Mouse (Mus musculus) embryonic facial prominence, embryonic 15.5 days (tissue): ENCODE measurements at regions not wholly inside any gene's neighbourhood (a gene's known extent, or its start where the extent isn't known, plus 50 kb on each side); places are given as distances from the start of the nearest gene placed in this dataset.

Source experiments
- ATAC-seq: fragments of 200-750 bp; cut with Nextera tagmentation; 2 replicates; pipeline ENCODE4 v1.8.0; 2017; ENCODE audit warnings: low read depth, moderate TSS enrichment; ENCODE audit not compliant: insufficient number of reproducible peaks, low FRiP score, low TSS enrichment
- H3K27ac ChIP-seq: fragments of 300-500 bp; sonication (generic); replicated peaks from 2 replicates; pipeline ENCODE4 v1.5.1; 2015; ENCODE audit warnings: mild to moderate bottlenecking, inconsistent platforms
- H3K27me3 ChIP-seq: fragments of 300-500 bp; sonication (generic); 2 replicates; pipeline ENCODE4 v1.6.1; 2015; ENCODE audit warnings: inconsistent platforms
- H3K36me3 ChIP-seq: fragments of 300-500 bp; sonication (generic); 2 replicates; pipeline ENCODE4 v1.6.1; 2015; ENCODE audit warnings: mild to moderate bottlenecking, inconsistent platforms
- H3K4me1 ChIP-seq: fragments of 300-500 bp; sonication (generic); 2 replicates; pipeline ENCODE4 v1.6.1; 2015; ENCODE audit warnings: inconsistent platforms
- H3K4me2 ChIP-seq: fragments of 300-500 bp; sonication (generic); replicated peaks from 2 replicates; pipeline ENCODE4 v1.6.1; 2015; ENCODE audit warnings: mild to moderate bottlenecking, inconsistent platforms
- H3K4me3 ChIP-seq: fragments of 300-500 bp; sonication (generic); replicated peaks from 2 replicates; pipeline ENCODE4 v1.5.1; 2015; ENCODE audit warnings: mild to moderate bottlenecking, inconsistent platforms
- H3K9ac ChIP-seq: fragments of 300-500 bp; sonication (generic); 2 replicates; pipeline ENCODE4 v1.6.1; 2015; ENCODE audit warnings: inconsistent platforms
- H3K9me3 ChIP-seq: fragments of 300-500 bp; sonication (generic); replicated peaks from 2 replicates; pipeline ENCODE4 v1.6.1; 2016; ENCODE audit warnings: inconsistent platforms
- WGBS: fragments of 180-500 bp; shearing (Covaris S2); methylation state at CpG from one replicate; pipeline ENCODE4 v1.1.7; 2015; 5-methylcytosine and 5-hydroxymethylcytosine counted together

GRCm38 (mm10) chr9:52271345-52272116 lies 103.2 kb upstream of the Zc3h12c start:
- Histone ChIP-seq H3K27me3 (no peaks in the 10 kb centered on the region), H3K9ac (no peak overlapping the region), H3K9me3 (no peaks in the 10 kb centered on the region), H3K4me3 (no peak overlapping the region), H3K4me2 (no peak overlapping the region), H3K27ac (no peak overlapping the region), H3K36me3 (no peaks in the 10 kb centered on the region), H3K4me1 (no peaks in the 10 kb centered on the region)
- WGBS = 83% methylated on average over 7 of the region's 7 CpGs
- ATAC-seq = no peak

- Histone ChIP-seq H3K9ac (no peak overlapping the region), H3K27me3 (no peaks in the 10 kb centered on the region), H3K4me1 (no peaks in the 10 kb centered on the region), H3K36me3 (no peaks in the 10 kb centered on the region), H3K4me2 (no peak overlapping the region), H3K27ac (no peak overlapping the region), H3K9me3 (no peaks in the 10 kb centered on the region), H3K4me3 (no peak overlapping the region)
- ATAC-seq = no peak
- WGBS = 87% methylated on average over 2 of the region's 2 CpGs
Observed at GRCm38 (mm10) chr9:52261538-52261937, 93.2 kb upstream of the Zc3h12c start.

DNA sequence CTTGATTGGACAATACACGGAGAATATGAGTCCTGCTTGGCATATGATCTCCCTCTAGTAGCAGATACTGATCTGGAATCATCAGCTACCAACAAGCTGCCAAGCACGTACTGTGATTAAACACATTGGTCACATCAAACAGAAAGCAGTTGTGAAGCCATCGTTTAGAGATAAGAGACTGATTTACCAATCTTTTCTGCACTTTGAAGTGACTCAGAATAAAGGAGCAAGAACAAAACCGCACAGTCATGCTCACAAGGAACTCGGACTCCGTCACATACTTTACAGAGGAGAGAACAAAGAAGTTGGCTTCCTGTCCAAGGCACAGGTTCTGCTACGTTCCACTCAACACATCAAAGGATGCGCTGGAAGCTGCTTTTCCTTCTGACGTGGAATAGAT lies 91.1 kb upstream of the Zc3h12c start:
- ATAC-seq = no peak
- H3K36me3 ChIP-seq = no peaks in the 10 kb centered on the region
- H3K9ac ChIP-seq = no peak overlapping the region
- no peaks in the 10 kb centered on the region for H3K9me3 ChIP-seq
- no peak overlapping the region for H3K4me3 ChIP-seq
- H3K4me2 ChIP-seq = no peak overlapping the region
- 44% methylated on average over 9 of the region's 9 CpGs for WGBS
- H3K27ac ChIP-seq = no peak overlapping the region
- no peaks in the 10 kb centered on the region for H3K4me1 ChIP-seq
- no peaks in the 10 kb centered on the region for H3K27me3 ChIP-seq

GRCm38 (mm10) chr9:52255692-52256091 lies 87.3 kb upstream of the Zc3h12c start:
- Histone ChIP-seq H3K36me3 (no peaks in the 10 kb centered on the region), H3K4me2 (no peak overlapping the region), H3K27ac (no peak overlapping the region), H3K27me3 (no peaks in the 10 kb centered on the region), H3K9ac (no peak overlapping the region), H3K4me3 (no peak overlapping the region), H3K9me3 (no peaks in the 10 kb centered on the region), H3K4me1 (no peaks in the 10 kb centered on the region)
- ATAC-seq = no peak
- WGBS = 72% methylated on average over 4 of the region's 4 CpGs

GRCm38 (mm10) chr9:52254475-52254874 lies 86.1 kb upstream of the Zc3h12c start:
- H3K4me1 ChIP-seq = no peaks in the 10 kb centered on the region
- H3K4me2 ChIP-seq = no peak overlapping the region
- no peak overlapping the region for H3K27ac ChIP-seq
- H3K9ac ChIP-seq = no peak overlapping the region
- no peaks in the 10 kb centered on the region for H3K27me3 ChIP-seq
- H3K36me3 ChIP-seq = no peaks in the 10 kb centered on the region
- no peak for ATAC-seq
- H3K4me3 ChIP-seq = no peak overlapping the region
- WGBS = 73% methylated on average over 6 of the region's 6 CpGs
- H3K9me3 ChIP-seq = no peaks in the 10 kb centered on the region

GRCm38 (mm10) chr9:52251455-52251854 lies 83.1 kb upstream of the Zc3h12c start:
- WGBS = 83% methylated on average over 5 of the region's 5 CpGs
- ATAC-seq = no peak
- Histone ChIP-seq H3K27ac (no peak overlapping the region), H3K4me3 (no peak overlapping the region), H3K4me2 (no peak overlapping the region), H3K27me3 (no peaks in the 10 kb centered on the region), H3K9me3 (no peaks in the 10 kb centered on the region), H3K36me3 (no peaks in the 10 kb centered on the region), H3K4me1 (no peaks in the 10 kb centered on the region), H3K9ac (no peak overlapping the region)

GRCm38 (mm10) chr9:52246712-52247111 lies 78.3 kb upstream of the Zc3h12c start:
- WGBS = 94% methylated on average over 1 of the region's 1 CpGs
- Histone ChIP-seq H3K36me3 (no peaks in the 10 kb centered on the region), H3K27me3 (no peaks in the 10 kb centered on the region), H3K27ac (no peak overlapping the region), H3K4me1 (no peaks in the 10 kb centered on the region), H3K9me3 (no peaks in the 10 kb centered on the region), H3K4me2 (no peak overlapping the region), H3K4me3 (no peak overlapping the region), H3K9ac (no peak overlapping the region)
- no peak for ATAC-seq

GRCm38 (mm10) chr9:52244081-52244480 lies 75.7 kb upstream of the Zc3h12c start:
- Histone ChIP-seq H3K27ac (no peak overlapping the region), H3K4me1 (no peaks in the 10 kb centered on the region), H3K4me3 (no peak overlapping the region), H3K9me3 (no peaks in the 10 kb centered on the region), H3K9ac (no peak overlapping the region), H3K36me3 (no peaks in the 10 kb centered on the region), H3K27me3 (no peaks in the 10 kb centered on the region), H3K4me2 (no peak overlapping the region)
- WGBS = 63% methylated on average over 12 of the region's 12 CpGs
- no peak for ATAC-seq

DNA sequence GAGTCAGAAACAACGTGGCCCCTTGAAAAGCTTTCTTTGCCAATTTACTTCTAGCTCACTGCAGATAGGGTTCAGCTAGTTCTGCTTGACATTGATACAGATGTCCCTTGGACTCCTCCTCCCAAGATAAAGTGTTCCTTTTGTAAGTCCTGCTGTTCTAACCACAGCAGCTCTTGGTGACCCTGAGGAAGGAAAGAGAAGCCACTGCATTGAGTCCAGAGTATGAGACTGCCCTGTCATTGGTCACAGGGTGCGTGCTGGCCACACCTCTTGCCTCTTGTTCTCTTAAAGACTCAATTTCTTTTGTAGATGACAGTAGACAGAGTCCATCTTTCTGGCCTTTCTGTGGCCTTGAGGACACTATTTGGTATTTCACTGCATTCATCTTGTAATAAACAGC lies 74.7 kb upstream of the Zc3h12c start:
- H3K4me1 ChIP-seq = no peaks in the 10 kb centered on the region
- H3K27ac ChIP-seq = no peak overlapping the region
- no peak for ATAC-seq
- H3K4me3 ChIP-seq = no peak overlapping the region
- H3K9ac ChIP-seq = no peak overlapping the region
- H3K27me3 ChIP-seq = no peaks in the 10 kb centered on the region
- 76% methylated on average over 2 of the region's 2 CpGs for WGBS
- no peaks in the 10 kb centered on the region for H3K9me3 ChIP-seq
- no peaks in the 10 kb centered on the region for H3K36me3 ChIP-seq
- no peak overlapping the region for H3K4me2 ChIP-seq

- Histone ChIP-seq H3K9ac (no peak overlapping the region), H3K4me1 (no peaks in the 10 kb centered on the region), H3K27me3 (no peaks in the 10 kb centered on the region), H3K36me3 (no peaks in the 10 kb centered on the region), H3K27ac (no peak overlapping the region), H3K4me3 (no peak overlapping the region), H3K9me3 (no peaks in the 10 kb centered on the region), H3K4me2 (no peak overlapping the region)
- 75% methylated on average over 4 of the region's 4 CpGs for WGBS
- ATAC-seq = no peak
Observed at GRCm38 (mm10) chr9:52241577-52241976, 73.2 kb upstream of the Zc3h12c start.

DNA sequence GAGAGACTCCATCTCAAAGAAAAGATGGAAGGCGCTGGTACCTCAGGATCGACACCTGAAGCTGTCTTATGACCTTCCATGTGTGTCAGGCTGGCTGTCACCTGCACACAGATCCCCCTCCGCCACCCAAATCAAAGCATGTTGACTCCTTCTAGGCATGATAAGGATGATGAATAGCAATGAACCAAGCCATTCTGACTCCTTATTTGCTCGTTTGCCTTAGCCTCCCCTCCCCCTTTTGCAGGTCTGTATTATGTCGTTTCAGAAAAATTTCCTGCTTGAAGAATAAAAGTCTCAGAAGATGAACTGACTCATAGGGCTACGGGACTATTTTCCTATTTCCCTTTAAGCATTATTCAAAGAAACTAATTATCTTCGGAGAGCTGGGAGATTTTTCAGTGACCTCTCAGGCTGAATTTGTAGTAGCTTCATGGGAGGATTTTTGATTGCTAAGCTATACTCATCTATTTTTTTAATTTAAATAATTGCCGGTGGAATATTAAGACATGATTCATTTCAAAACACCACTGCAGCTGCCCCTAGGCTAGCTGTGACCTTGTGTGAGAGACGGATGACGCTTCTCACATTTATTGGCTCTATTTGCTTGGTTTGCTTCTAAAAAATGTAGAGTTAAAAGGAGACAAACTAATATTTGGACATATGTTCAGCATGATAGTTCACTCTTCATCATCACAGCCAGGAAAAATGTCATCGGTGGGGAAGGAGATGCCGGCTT lies 72.4 kb upstream of the Zc3h12c start:
- Histone ChIP-seq H3K27ac (no peak overlapping the region), H3K27me3 (no peaks in the 10 kb centered on the region), H3K4me1 (no peaks in the 10 kb centered on the region), H3K4me2 (no peak overlapping the region), H3K9me3 (no peaks in the 10 kb centered on the region), H3K9ac (no peak overlapping the region), H3K36me3 (no peaks in the 10 kb centered on the region), H3K4me3 (no peak overlapping the region)
- 63% methylated on average over 12 of the region's 12 CpGs for WGBS
- no peak for ATAC-seq

DNA sequence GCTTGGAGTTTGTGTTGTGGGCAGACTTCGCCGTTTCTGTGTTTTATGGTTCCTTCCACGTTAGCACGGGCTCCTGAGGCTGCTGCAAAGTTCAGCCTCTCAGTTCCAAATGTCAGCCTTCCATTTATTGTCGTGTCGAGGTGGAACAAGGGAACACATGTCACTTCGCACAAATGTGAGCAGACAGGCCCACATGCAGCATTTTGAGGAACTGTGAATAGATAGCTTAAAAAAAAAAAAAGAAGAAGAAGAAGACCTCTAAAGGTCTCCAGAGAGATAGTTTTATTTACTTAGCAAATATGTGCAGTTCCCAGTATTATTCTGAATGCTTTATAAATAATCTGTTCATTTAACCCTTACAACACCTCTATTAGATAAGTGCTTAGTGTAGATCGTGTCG lies 66.4 kb upstream of the Zc3h12c start:
- no peak for ATAC-seq
- Histone ChIP-seq H3K27me3 (no peaks in the 10 kb centered on the region), H3K36me3 (no peaks in the 10 kb centered on the region), H3K4me1 (no peaks in the 10 kb centered on the region), H3K9me3 (no peaks in the 10 kb centered on the region), H3K27ac (no peak overlapping the region), H3K9ac (no peak overlapping the region), H3K4me2 (no peak overlapping the region), H3K4me3 (no peak overlapping the region)
- WGBS = 75% methylated on average over 9 of the region's 9 CpGs
